Mouse (Mus musculus) heart, embryonic 14.5 days (tissue): ENCODE results near the gene Nacad. TPM values are rescaled to one million over a fixed set of nuclear protein-coding genes. Genes with fewer than 3 reads are reported as not detected.

Source experiments
- ATAC-seq: fragments of 200-750 bp; cut with Nextera tagmentation; 2 replicates; pipeline ENCODE4 v1.8.0; 2017; ENCODE audit warnings: low read depth, moderate TSS enrichment; ENCODE audit not compliant: insufficient number of reproducible peaks, insufficient read depth, low FRiP score
- H3K27ac ChIP-seq, 2 experiments: fragments of 200-500 bp in 1 of 2; fragments of 300-500 bp in 1 of 2; sonication (generic) in 1 of 2; replicated peaks in 1 of 2; 2 replicates each; pipeline ENCODE4 v1.5.1; 2012 to 2014; ENCODE audit warnings: low read depth in 2 of 2, low read length in 2 of 2, control low read depth in 1 of 2, mild to moderate bottlenecking in 1 of 2, mixed read lengths in 1 of 2; ENCODE audit not compliant: control insufficient read depth in 1 of 2, insufficient read depth in 1 of 2
- H3K27me3 ChIP-seq: fragments of 300-500 bp; sonication (generic); 2 replicates; pipeline ENCODE4 v1.6.1; 2014; ENCODE audit warnings: mild to moderate bottlenecking, low read length, control low read depth; ENCODE audit not compliant: control insufficient read depth, insufficient read depth
- H3K36me3 ChIP-seq: fragments of 300-500 bp; sonication (generic); 2 replicates; pipeline ENCODE4 v1.6.1; 2014; ENCODE audit warnings: mild to moderate bottlenecking, control low read depth, low read length, mixed read lengths; ENCODE audit not compliant: control insufficient read depth, insufficient read depth
- H3K4me1 ChIP-seq, 2 experiments: fragments of 200-500 bp in 1 of 2; fragments of 300-500 bp in 1 of 2; sonication (generic) in 1 of 2; 2 replicates each; pipeline ENCODE4 v1.6.1; 2012 to 2014; ENCODE audit warnings: low read length in 2 of 2, control low read depth in 1 of 2, mixed read lengths in 1 of 2; ENCODE audit not compliant: control insufficient read depth in 2 of 2, insufficient read depth in 2 of 2
- H3K4me2 ChIP-seq: fragments of 300-500 bp; sonication (generic); 2 replicates; pipeline ENCODE4 v1.6.1; 2014; ENCODE audit warnings: mild to moderate bottlenecking, low read length
- H3K4me3 ChIP-seq, 2 experiments: fragments of 200-500 bp in 1 of 2; fragments of 300-500 bp in 1 of 2; sonication (generic) in 1 of 2; 2 replicates each; pipeline ENCODE4 v1.5.1; 2012 to 2014; ENCODE audit warnings: low read length in 2 of 2, mild to moderate bottlenecking in 2 of 2, control low read depth in 1 of 2, low read depth in 1 of 2, moderate library complexity in 1 of 2; ENCODE audit not compliant: control insufficient read depth in 1 of 2, insufficient read depth in 1 of 2
- H3K9ac ChIP-seq: fragments of 300-500 bp; sonication (generic); 2 replicates; pipeline ENCODE4 v1.6.1; 2014; ENCODE audit warnings: mild to moderate bottlenecking, low read length
- H3K9me3 ChIP-seq: fragments of 300-500 bp; sonication (generic); 2 replicates; pipeline ENCODE4 v1.6.1; 2016; ENCODE audit warnings: low read length, control low read depth; ENCODE audit not compliant: control insufficient read depth
- WGBS: fragments of 180-500 bp; shearing (Covaris S2); extraction: QIAGEN DNeasy Blood & Tissue Kit; methylation state at CpG from one replicate; pipeline ENCODE4 v1.1.7; 2014; 5-methylcytosine and 5-hydroxymethylcytosine counted together
- polyA plus RNA-seq: library from polyadenylated mRNA; unstranded; fragments of >200 nt; fragmentation: Nextera tagmentation; extraction: Ambion mirVana; gene quantifications from 2 replicates; pipeline ENCODE4 v1.2.1, GENCODE M21; 2014

The Nacad gene
- polyA plus RNA-seq, 1 experiment from 2014 or later: 0.86 TPM

GRCm38 (mm10) chr11:6576151-6576550 lies 29.7 kb downstream of the Nacad start:
- no peak for ATAC-seq
- H3K27ac ChIP-seq: no peak overlapping the region
- WGBS: 92% methylated on average over 3 of the region's 3 CpGs
- no peak overlapping the region for H3K9ac ChIP-seq
- H3K9me3 ChIP-seq: no peaks in the 10 kb centered on the region
- H3K4me3 ChIP-seq: no peak overlapping the region
- no peaks in the 10 kb centered on the region for H3K27me3 ChIP-seq
- peaks cover 28% of the 10 kb centered on the region for H3K36me3 ChIP-seq
- peaks cover 2 to 3% of the 10 kb centered on the region in 2 experiments; a peak in 2 of 4 replicates for H3K4me1 ChIP-seq
- H3K4me2 ChIP-seq: no peak overlapping the region

- WGBS: 52% methylated on average over 3 of the region's 3 CpGs
- H3K4me1 ChIP-seq: peaks cover 16 to 19% of the 10 kb centered on the region in 2 experiments
- no peak overlapping the region for H3K9ac ChIP-seq
- no peaks in the 10 kb centered on the region for H3K9me3 ChIP-seq
- H3K36me3 ChIP-seq: peaks cover 25% of the 10 kb centered on the region
- no peak overlapping the region for H3K4me2 ChIP-seq
- ATAC-seq: no peak
- no peak overlapping the region for H3K4me3 ChIP-seq
- no peaks in the 10 kb centered on the region for H3K27me3 ChIP-seq
- no peak overlapping the region for H3K27ac ChIP-seq
Observed at GRCm38 (mm10) chr11:6569410-6569777, 36.5 kb downstream of the Nacad start.

- no peak for ATAC-seq
- H3K4me1 ChIP-seq: peaks cover 19 to 23% of the 10 kb centered on the region in 2 experiments
- H3K9me3 ChIP-seq: no peaks in the 10 kb centered on the region
- no peak overlapping the region for H3K4me3 ChIP-seq
- WGBS: 52% methylated on average over 11 of the region's 11 CpGs
- H3K36me3 ChIP-seq: peaks cover 25% of the 10 kb centered on the region
- H3K4me2 ChIP-seq: no peak overlapping the region
- H3K9ac ChIP-seq: no peak overlapping the region
- H3K27me3 ChIP-seq: no peaks in the 10 kb centered on the region
- 0 out of 4 replicates have a peak overlapping the region, but pooled peaks of 1 of the 2 experiments have one; percentile 28 for H3K27ac ChIP-seq
Observed at GRCm38 (mm10) chr11:6568584-6569409, 37.1 kb downstream of the Nacad start.

GRCm38 (mm10) chr11:6567951-6568350 lies 37.9 kb downstream of the Nacad start:
- H3K4me1 ChIP-seq: peaks cover 22 to 26% of the 10 kb centered on the region in 2 experiments
- no peaks in the 10 kb centered on the region for H3K9me3 ChIP-seq
- peak; percentile 33; the same call in 1 of the 2 replicates for ATAC-seq
- H3K36me3 ChIP-seq: peaks cover 27% of the 10 kb centered on the region
- 21% methylated on average over 8 of the region's 8 CpGs for WGBS
- peak overlapping the region; percentile 27 to 28; a peak in 1 of 4 replicates for H3K27ac ChIP-seq
- no peak overlapping the region for H3K4me3 ChIP-seq
- H3K4me2 ChIP-seq: no peak overlapping the region
- H3K9ac ChIP-seq: no peak overlapping the region
- H3K27me3 ChIP-seq: no peaks in the 10 kb centered on the region

- Histone ChIP-seq H3K27me3 (no peaks in the 10 kb centered on the region), H3K36me3 (peaks cover 17% of the 10 kb centered on the region), H3K9ac (no peak overlapping the region), H3K4me2 (no peak overlapping the region), H3K9me3 (no peaks in the 10 kb centered on the region), H3K4me1 (peaks cover 22 to 26% of the 10 kb centered on the region in 2 experiments), H3K27ac (no peak overlapping the region), H3K4me3 (no peak overlapping the region)
- WGBS: 81% methylated on average over 4 of the region's 4 CpGs
- ATAC-seq: no peak
Observed at GRCm38 (mm10) chr11:6566496-6566895, 39.4 kb downstream of the Nacad start.

- Histone ChIP-seq H3K9ac (no peak overlapping the region), H3K27ac (no peak overlapping the region), H3K36me3 (0 out of 2 replicates have a peak, but pooled peaks cover 7% of the 10 kb centered on the region), H3K4me1 (peaks cover 14 to 16% of the 10 kb centered on the region in 2 experiments), H3K4me2 (no peak overlapping the region), H3K9me3 (no peaks in the 10 kb centered on the region), H3K27me3 (no peaks in the 10 kb centered on the region), H3K4me3 (no peak overlapping the region)
- whole genome bisulfite sequencing: 84% methylated on average over 4 of the region's 4 CpGs
- ATAC-seq: no peak
Observed at GRCm38 (mm10) chr11:6563201-6563600, 42.7 kb downstream of the Nacad start.

- 0 out of 2 replicates have a peak, but pooled peaks have one; percentile 42 for ATAC-seq
- no peaks in the 10 kb centered on the region for H3K9me3 ChIP-seq
- H3K36me3 ChIP-seq: peaks cover 8% of the 10 kb centered on the region; the same call in 1 of the 2 replicates
- no peak overlapping the region for H3K9ac ChIP-seq
- no peak overlapping the region for H3K27ac ChIP-seq
- peaks cover 8 to 9% of the 10 kb centered on the region in 2 experiments for H3K4me1 ChIP-seq
- H3K4me3 ChIP-seq: no peak overlapping the region
- H3K27me3 ChIP-seq: no peaks in the 10 kb centered on the region
- no peak overlapping the region for H3K4me2 ChIP-seq
- WGBS: 69% methylated on average over 6 of the region's 6 CpGs
Observed at GRCm38 (mm10) chr11:6562359-6562758, 43.5 kb downstream of the Nacad start.
